Mouse (Mus musculus) embryonic fibroblast, embryonic 13.5 days (primary cell): ENCODE measurements around the gene Blzf1.

Experiments
- CTCF ChIP-seq: IDR thresholded peaks from 2 replicates; pipeline ENCODE4 v1.5.1; 2011; ENCODE audit warnings: mild to moderate bottlenecking, control low read depth, low read length, moderate library complexity, borderline replicate concordance; ENCODE audit not compliant: insufficient read depth
- POLR2A ChIP-seq: IDR thresholded peaks from 2 replicates; pipeline ENCODE4 v1.6.1; 2011; ENCODE audit warnings: low read depth, mild to moderate bottlenecking, control low read depth, low read length, moderate library complexity

GRCm38 (mm10) chr1:164284007-164284406 lies 23.3 kb downstream of the Blzf1 start:
- no peak for TF ChIP-seq CTCF
- no peak for TF ChIP-seq POLR2A
